Mouse (Mus musculus): Measurements from ENCODE around the gene Arid1b.

Gene Arid1b

GRCm38 (mm10) chr17:5056654-5057053, 62.5 kb downstream of the Arid1b start:
- no peak for DNase-seq (ENCODE audit: low read depth, low spot score)

- DNase-seq (ENCODE audit: low read depth, low spot score), result no peak
These were observed 63.2 kb downstream of the Arid1b start for GRCm38 (mm10) chr17:5057286-5057685.

- peak; percentile 89 for DNase-seq (ENCODE audit: low read depth, low spot score)
These were observed 64.0 kb downstream of the Arid1b start for GRCm38 (mm10) chr17:5057944-5058720.

- no peak for DNase-seq (ENCODE audit: low read depth, low spot score)
These were observed 65.0 kb downstream of the Arid1b start for GRCm38 (mm10) chr17:5059092-5059601.

- no peak for DNase-seq (ENCODE audit: low read depth, low spot score)
These were observed 66.5 kb downstream of the Arid1b start for GRCm38 (mm10) chr17:5060515-5061084.

- DNase-seq (ENCODE audit: low read depth, low spot score), result no peak
These were observed 67.1 kb downstream of the Arid1b start for GRCm38 (mm10) chr17:5061183-5061582.

GRCm38 (mm10) chr17:5061593-5061992, 67.5 kb downstream of the Arid1b start:
- DNase-seq (ENCODE audit: low read depth, low spot score), result no peak

- DNase-seq (ENCODE audit: low read depth, low spot score), result no peak
These were observed 69.5 kb downstream of the Arid1b start for GRCm38 (mm10) chr17:5063471-5064176.

- DNase-seq (ENCODE audit: low read depth, low spot score), result no peak
These were observed 70.6 kb downstream of the Arid1b start for GRCm38 (mm10) chr17:5064777-5065176.

GRCm38 (mm10) chr17:5065270-5065669, 71.1 kb downstream of the Arid1b start:
- no peak for DNase-seq (ENCODE audit: low read depth, low spot score)

- DNase-seq (ENCODE audit: low read depth, low spot score), result no peak
These were observed 72.7 kb downstream of the Arid1b start for GRCm38 (mm10) chr17:5066835-5067234.

GRCm38 (mm10) chr17:5067264-5067663, 73.1 kb downstream of the Arid1b start:
- DNase-seq (ENCODE audit: low read depth, low spot score), result no peak

GRCm38 (mm10) chr17:5070399-5070798, 76.3 kb downstream of the Arid1b start:
- DNase-seq (ENCODE audit: low read depth, low spot score), result no peak

GRCm38 (mm10) chr17:5072539-5072938, 78.4 kb downstream of the Arid1b start:
- no peak for DNase-seq (ENCODE audit: low read depth, low spot score)

- no peak for DNase-seq (ENCODE audit: low read depth, low spot score)
These were observed 80.8 kb downstream of the Arid1b start for GRCm38 (mm10) chr17:5074752-5075506.

GRCm38 (mm10) chr17:5077996-5078395, 83.9 kb downstream of the Arid1b start:
- no peak for DNase-seq (ENCODE audit: low read depth, low spot score)

GRCm38 (mm10) chr17:5078576-5078975, 84.4 kb downstream of the Arid1b start:
- no peak for DNase-seq (ENCODE audit: low read depth, low spot score)

- DNase-seq (ENCODE audit: low read depth, low spot score), result no peak
These were observed 86.8 kb downstream of the Arid1b start for GRCm38 (mm10) chr17:5080884-5081419.

GRCm38 (mm10) chr17:5082274-5082673, 88.1 kb downstream of the Arid1b start:
- DNase-seq (ENCODE audit: low read depth, low spot score), result no peak

GRCm38 (mm10) chr17:5083497-5083896, 89.4 kb downstream of the Arid1b start:
- DNase-seq (ENCODE audit: low read depth, low spot score), result no peak

- no peak for DNase-seq (ENCODE audit: low read depth, low spot score)
These were observed 90.0 kb downstream of the Arid1b start for GRCm38 (mm10) chr17:5084139-5084538.
